Mouse (Mus musculus) cortical plate, adult 2 months (tissue): ENCODE results near the gene Wrap73.

ENCODE experiments used
- CTCF ChIP-seq: fragments of 200-500 bp; IDR thresholded peaks from 2 replicates; pipeline ENCODE4 v1.5.1; 2011; ENCODE audit warnings: mild to moderate bottlenecking, control low read depth, low read length; ENCODE audit not compliant: insufficient read depth; ENCODE audit errors: extremely low read depth
- POLR2A ChIP-seq: fragments of 200-500 bp; IDR thresholded peaks from 2 replicates; pipeline ENCODE4 v1.6.1; 2011; ENCODE audit warnings: mild to moderate bottlenecking, low read length, control low read depth; ENCODE audit not compliant: insufficient read depth; ENCODE audit errors: extremely low read depth

- TF ChIP-seq CTCF = no peak
- TF ChIP-seq POLR2A = no peak
These were observed 55.8 kb downstream of the Wrap73 start for GRCm38 (mm10) chr4:154197961-154198360.
